Comparison of ENCODE assay signal across 8 mouse cellular contexts in the genomic region with DNA sequence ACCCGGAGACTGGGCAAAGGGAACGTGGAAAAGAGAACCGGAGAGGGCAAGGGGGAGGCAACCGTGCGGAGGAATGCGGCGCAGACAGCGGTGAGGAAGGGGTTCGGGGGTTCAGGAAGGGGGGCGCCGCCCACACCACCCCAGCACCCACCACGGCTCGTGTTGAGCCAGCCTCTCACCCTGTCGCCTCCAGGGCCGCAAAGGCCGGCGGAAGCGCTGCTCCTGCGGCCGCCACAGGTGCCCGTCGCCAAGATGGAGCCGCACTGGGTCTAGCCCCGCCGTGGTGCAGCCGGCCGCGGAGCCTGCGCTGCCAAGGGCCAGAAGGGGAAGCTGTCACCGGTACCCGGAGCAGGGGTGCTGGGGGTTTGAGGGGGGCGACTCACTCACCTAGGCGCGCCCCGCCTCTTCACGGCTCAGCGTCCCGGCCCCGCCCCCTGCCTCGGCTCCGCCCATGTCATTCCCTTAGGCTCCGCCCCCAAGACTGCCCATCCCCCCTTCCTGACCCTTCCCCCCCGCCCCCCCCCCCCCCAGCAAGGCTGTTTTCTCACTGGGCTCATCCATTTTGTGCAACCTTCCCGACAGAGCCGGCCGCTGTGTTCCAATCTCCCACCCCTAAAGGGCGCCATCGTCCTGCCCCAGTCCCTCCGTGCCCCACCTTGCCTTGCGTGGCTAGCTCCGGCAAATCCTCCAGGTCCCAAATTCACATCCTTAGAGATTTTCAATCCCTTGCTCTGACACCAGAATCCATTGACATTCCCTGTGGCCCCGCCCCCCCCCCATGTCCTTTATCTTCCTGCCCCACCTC. TPM values are rescaled to one million over a fixed set of nuclear protein-coding genes. Genes with fewer than 3 reads are reported as not detected.
DNase-seq lines count a peak whose midpoint lies in the region; ATAC-seq and TF ChIP-seq lines count a peak whose summit lies in the region.

A gene (minus strand): TSS at position 423 of the 805 bp plus-strand sequence.

- H3K27ac ChIP-seq in heart, embryonic 12.5 days (ENCODE audit: poor library complexity, severe bottlenecking): no peak within 1 kb of the TSS
- no peak within 1 kb of the TSS for H3K27ac ChIP-seq in forebrain, embryonic 12.5 days
- H3K27ac ChIP-seq in intestine, postnatal 0 days (ENCODE audit: low read depth, low read length): no peak within 1 kb of the TSS
- no peak within 1 kb of the TSS for H3K27ac ChIP-seq in lung, embryonic 14.5 days (ENCODE audit: low read depth)

- H3K27me3 ChIP-seq in heart, embryonic 12.5 days (replicated peaks): peaks cover 43% of the 10 kb centered on the region
- H3K27me3 ChIP-seq in forebrain, embryonic 12.5 days: peaks cover 26% of the 10 kb centered on the region; the same call in 1 of the 2 replicates
- peaks cover 10% of the 10 kb centered on the region for H3K27me3 ChIP-seq in intestine, postnatal 0 days (replicated peaks; ENCODE audit: control insufficient read depth, insufficient read depth, low read length)
- H3K27me3 ChIP-seq in lung, embryonic 14.5 days (ENCODE audit: insufficient read depth, low read length): 0 out of 2 replicates have a peak, but pooled peaks cover 2% of the 10 kb centered on the region

- no peaks in the 10 kb centered on the region for H3K9me3 ChIP-seq in heart, embryonic 12.5 days (replicated peaks)
- H3K9me3 ChIP-seq in forebrain, embryonic 12.5 days: no peaks in the 10 kb centered on the region
- no peaks in the 10 kb centered on the region for H3K9me3 ChIP-seq in intestine, postnatal 0 days (ENCODE audit: control insufficient read depth)
- no peaks in the 10 kb centered on the region for H3K9me3 ChIP-seq in lung, embryonic 14.5 days (ENCODE audit: low read depth, low read length)

- peak; percentile 10; the same call in 1 of the 2 replicates for TF ChIP-seq CTCF in brain, embryonic 14.5 days (IDR thresholded peaks at IDR 0.05; ENCODE audit: borderline replicate concordance, extremely low read depth, insufficient read depth, insufficient read length)
- TF ChIP-seq CTCF in intestine, postnatal 0 days (IDR thresholded peaks at IDR 0.05; ENCODE audit: low read depth): no peak
- TF ChIP-seq CTCF in lung, embryonic 14.5 days (IDR thresholded peaks at IDR 0.05; ENCODE audit: low read depth): no peak

- H3K4me3 ChIP-seq in heart, embryonic 12.5 days: peak within 1 kb of the TSS; percentile 73
- peak within 1 kb of the TSS; percentile 81 for H3K4me3 ChIP-seq in forebrain, embryonic 12.5 days (replicated peaks)
- peak within 1 kb of the TSS; percentile 64 for H3K4me3 ChIP-seq in intestine, postnatal 0 days (ENCODE audit: low read depth, low read length)
- peak within 1 kb of the TSS; percentile 63 for H3K4me3 ChIP-seq in lung, embryonic 14.5 days (ENCODE audit: low read depth, low read length)

- peak within 1 kb of the TSS; percentile 98 for H3K4me2 ChIP-seq in heart, embryonic 12.5 days
- peak within 1 kb of the TSS; percentile 94 for H3K4me2 ChIP-seq in forebrain, embryonic 12.5 days
- H3K4me2 ChIP-seq in intestine, postnatal 0 days (replicated peaks; ENCODE audit: low read depth): peak within 1 kb of the TSS; percentile 94
- peak within 1 kb of the TSS; percentile 99 for H3K4me2 ChIP-seq in lung, embryonic 14.5 days

- WGBS in heart, embryonic 12.5 days: 4% methylated on average over 33 of the region's 52 CpGs
- WGBS in forebrain, embryonic 12.5 days: under 1% methylated on average over 38 of the region's 52 CpGs
- WGBS in intestine, postnatal 0 days: 4% methylated on average over 44 of the region's 52 CpGs
- WGBS in lung, embryonic 14.5 days: 6% methylated on average over 47 of the region's 52 CpGs

- TF ChIP-seq POLR2A in brain, embryonic 14.5 days (IDR thresholded peaks at IDR 0.05; ENCODE audit: borderline replicate concordance, extremely low read depth, insufficient read depth, insufficient read length, poor library complexity, severe bottlenecking): no peak

- no peaks in the 10 kb centered on the region for H3K36me3 ChIP-seq in heart, embryonic 12.5 days
- H3K36me3 ChIP-seq in forebrain, embryonic 12.5 days (replicated peaks): no peaks in the 10 kb centered on the region
- H3K36me3 ChIP-seq in intestine, postnatal 0 days (ENCODE audit: control insufficient read depth, insufficient read depth): no peaks in the 10 kb centered on the region
- no peaks in the 10 kb centered on the region for H3K36me3 ChIP-seq in lung, embryonic 14.5 days (ENCODE audit: insufficient read depth)

- H3K4me1 ChIP-seq in heart, embryonic 12.5 days (replicated peaks): 0 out of 2 replicates have a peak, but pooled peaks cover 6% of the 10 kb centered on the region
- H3K4me1 ChIP-seq in forebrain, embryonic 12.5 days: peaks cover 5% of the 10 kb centered on the region; the same call in 1 of the 2 replicates
- H3K4me1 ChIP-seq in intestine, postnatal 0 days (replicated peaks; ENCODE audit: control insufficient read depth, insufficient read depth, low read length): no peaks in the 10 kb centered on the region
- H3K4me1 ChIP-seq in lung, embryonic 14.5 days (ENCODE audit: insufficient read depth): no peaks in the 10 kb centered on the region

- 0 out of 2 replicates have a peak, but pooled peaks have one; percentile 43 for ATAC-seq in heart, embryonic 12.5 days (ENCODE audit: insufficient number of reproducible peaks, low FRiP score)
- ATAC-seq in forebrain, embryonic 12.5 days (ENCODE audit: low FRiP score): peak; percentile 80
- ATAC-seq in intestine, postnatal 0 days: 0 out of 2 replicates have a peak, but pooled peaks have one; percentile 31
- ATAC-seq in lung, embryonic 14.5 days (ENCODE audit: insufficient read depth): peak; percentile 68; the same call in 1 of the 2 replicates
- no peak for ATAC-seq in erythroid progenitor cell, adult 5-6 weeks (replicated peaks; ENCODE audit: low FRiP score, poor library complexity, severe bottlenecking)

- peak within 1 kb of the TSS; percentile 79 for H3K9ac ChIP-seq in heart, embryonic 12.5 days
- peak within 1 kb of the TSS; percentile 65 for H3K9ac ChIP-seq in forebrain, embryonic 12.5 days
- peak within 1 kb of the TSS; percentile 32 for H3K9ac ChIP-seq in intestine, postnatal 0 days (ENCODE audit: low read depth, low read length)
- H3K9ac ChIP-seq in lung, embryonic 14.5 days: peak within 1 kb of the TSS; percentile 50

- DNase-seq in heart, adult 8-10 months (ENCODE audit: low spot score): no peak
- DNase-seq in brain, embryonic 14.5 days (ENCODE audit: low read depth): peak; percentile 62
- peak; percentile 8 for DNase-seq in lung, embryonic 14.5 days
- DNase-seq in retina, embryonic 14.5 days (ENCODE audit: low spot score): peak; percentile 68

RNA-seq across cellular contexts. Expression of the gene that starts here (rescaled TPM):
- 0.27 and 0.80 TPM in 2 replicates for polyA plus RNA-seq in heart, embryonic 12.5 days (2016; fragmentation: Nextera tagmentation; extraction: Ambion mirVana)
- total RNA-seq in heart, adult 8-10 months (2022): under 1 TPM; 0.08 to 0.29 (median 0.09) TPM
- 6.4 and 11.9 TPM in 2 replicates for polyA plus RNA-seq in brain, embryonic 14.5 days (2012; rRNA removed)
- 2.2 and 2.5 TPM in 2 replicates for polyA plus RNA-seq in forebrain, embryonic 12.5 days (2016; fragmentation: Nextera tagmentation; extraction: Ambion mirVana)
- polyA plus RNA-seq in intestine, postnatal 0 days (2015; fragmentation: Nextera tagmentation; extraction: Ambion mirVana): 0.13 and 0.17 TPM in 2 replicates
- 0.18 and 0.19 TPM in 2 replicates for polyA plus RNA-seq in lung, embryonic 14.5 days (2014; fragmentation: Nextera tagmentation; extraction: Ambion mirVana)
- not detected in 2 replicates for total RNA-seq in erythroid progenitor cell, adult 5-6 weeks (2015; ENCODE audit: low replicate concordance)
- total RNA-seq in erythroid progenitor cell, adult 5-6 weeks (2017; ENCODE audit: low replicate concordance): not detected in 2 replicates

Comparison
In these comparisons a context has a peak if more than half of its experiments do, and no peak if none do; other contexts are left out.
1. Peak in ATAC-seq, H3K4me3 ChIP-seq, H3K9ac ChIP-seq and H3K4me2 ChIP-seq in heart, embryonic 12.5 days; RNA of the gene not detected or under 1 TPM.
2. Peak in ATAC-seq, H3K4me3 ChIP-seq, H3K9ac ChIP-seq and H3K4me2 ChIP-seq in intestine, postnatal 0 days; RNA of the gene not detected or under 1 TPM.
3. Peak in DNase-seq, ATAC-seq, H3K4me3 ChIP-seq, H3K9ac ChIP-seq and H3K4me2 ChIP-seq in lung, embryonic 14.5 days; RNA of the gene not detected or under 1 TPM.